Mouse (Mus musculus) small intestine, adult 2 months (tissue): ENCODE results near the gene Ints4.
A peak's percentile ranks its signal among the peaks of the same experiment; 100 is the strongest.

ENCODE experiments used
- CTCF ChIP-seq: fragments of 200-500 bp; IDR thresholded peaks from 2 replicates; pipeline ENCODE4 v1.5.1; 2012; ENCODE audit warnings: low read depth, mild to moderate bottlenecking, control low read depth, inconsistent platforms, low read length, moderate library complexity, mixed read lengths; ENCODE audit not compliant: insufficient replicate concordance, insufficient read length; ENCODE audit errors: extremely low read depth
- POLR2A ChIP-seq: fragments of 200-500 bp; IDR thresholded peaks from 2 replicates; pipeline ENCODE4 v1.6.1; 2012; ENCODE audit warnings: low read depth, mild to moderate bottlenecking, control low read depth, inconsistent platforms, low read length, moderate library complexity

- peak; percentile 26; the same call in 1 of the 2 replicates for TF ChIP-seq CTCF
- peak; percentile 42; the same call in 1 of the 2 replicates for TF ChIP-seq POLR2A
Measured at GRCm38 (mm10) chr7:97480821-97481339, at the start of gene Ints4.
